In genomic region chr8:3536053-3536841, GRCm38 (mm10) we compare ENCODE assay signal across 9 mouse cellular contexts. TPM values are rescaled to one million over a fixed set of nuclear protein-coding genes. Genes with fewer than 3 reads are reported as not detected.
DNase-seq lines count a peak whose midpoint lies in the region; ATAC-seq lines count a peak whose summit lies in the region.
"Had no signal": no experiment of that assay in that cellular context is flagged by ENCODE, and none has a peak within 500 bp of the region (broad histone marks: within the 10 kb centered on the region; RNA-seq: fewer than 3 reads in every experiment).

No protein-coding gene starts in this region.

- H3K4me3 ChIP-seq in liver, embryonic 13.5 days (replicated peaks) = no peak overlapping the region
- H3K4me3 ChIP-seq: heart, adult 2 months had no signal

- H3K27ac ChIP-seq in liver, embryonic 13.5 days = peak overlapping the region; percentile 55; the same call in 1 of the 2 replicates
- H3K27ac ChIP-seq: heart, adult 2 months had no signal

- H3K36me3 ChIP-seq in liver, embryonic 13.5 days = peaks cover 77% of the 10 kb centered on the region

- DNase-seq in testis, postnatal 10 days (ENCODE audit: low spot score) = peak; percentile 59
- DNase-seq in testis, postnatal 14 days (ENCODE audit: low spot score) = no peak
- DNase-seq in c-Kit-negative CD71-positive TER-119-positive erythroid progenitor cells, embryonic 14.5 days (ENCODE audit: low read depth, low spot score) = peak; percentile 72
- peak; percentile 73 for DNase-seq in liver, embryonic 13.5 days
- peak; percentile 19 for DNase-seq in thymus, postnatal 25 days
- DNase-seq in layer of hippocampus, postnatal 36 days = no peak
- DNase-seq in adrenal gland, adult (ENCODE audit: inconsistent age in 2 of 2, low spot score in 1 of 2) = no peak
- DNase-seq in gastrocnemius, adult 8-10 months (ENCODE audit: low spot score in 2 of 2) = no peak

- H3K9me3 ChIP-seq in liver, embryonic 13.5 days (replicated peaks) = no peaks in the 10 kb centered on the region

- H3K27me3 ChIP-seq in liver, embryonic 13.5 days = no peaks in the 10 kb centered on the region

- ATAC-seq in liver, embryonic 13.5 days (ENCODE audit: low read depth) = peak; percentile 87

- H3K4me1 ChIP-seq in liver, embryonic 13.5 days (replicated peaks) = peaks cover 17% of the 10 kb centered on the region

- peak overlapping the region; percentile 45 for H3K4me2 ChIP-seq in liver, embryonic 13.5 days

- peak overlapping the region; percentile 17; the same call in 1 of the 2 replicates for H3K9ac ChIP-seq in liver, embryonic 13.5 days

- 48% methylated on average over 15 of the region's 15 CpGs for WGBS in liver, embryonic 13.5 days (ENCODE audit: insufficient replicate concordance)

RNA-seq across cellular contexts. Expression of gene Pnpla6, which starts 21.1 kb away (rescaled TPM):
- 10.6 and 12.4 TPM in 2 replicates for polyA plus RNA-seq in liver, embryonic 13.5 days (2015; fragmentation: Nextera tagmentation; extraction: Ambion mirVana)
- total RNA-seq in layer of hippocampus, postnatal 36 days (2021) = 10 to 100 TPM; 75.3 to 87.4 TPM
- total RNA-seq in gastrocnemius, adult 8-10 months (2022) = 1 to 10 TPM; 5.8 to 9.8 (median 7.9) TPM

RNA-seq across cellular contexts. Expression of gene C330021F23Rik, which starts 31.5 kb away (rescaled TPM):
- 2.5 and 2.8 TPM in 2 replicates for polyA plus RNA-seq in liver, embryonic 13.5 days (2015; fragmentation: Nextera tagmentation; extraction: Ambion mirVana)
- total RNA-seq in layer of hippocampus, postnatal 36 days (2021) = not detected
- total RNA-seq in gastrocnemius, adult 8-10 months (2022) = not detected
- polyA plus RNA-seq: heart, adult 2 months had no signal

RNA-seq across cellular contexts. Expression of gene Mcoln1, which starts 36.0 kb away (rescaled TPM):
- polyA plus RNA-seq in liver, embryonic 13.5 days (2015; fragmentation: Nextera tagmentation; extraction: Ambion mirVana) = 19.8 and 19.9 TPM in 2 replicates
- total RNA-seq in layer of hippocampus, postnatal 36 days (2021) = 10 to 100 TPM; 78.4 to 86.6 TPM
- 10 to 100 TPM; 21.5 to 23.2 (median 22.0) TPM for total RNA-seq in gastrocnemius, adult 8-10 months (2022)

RNA-seq across cellular contexts. Expression of gene Zfp358, which starts 43.3 kb away (rescaled TPM):
- 4.4 and 5.2 TPM in 2 replicates for polyA plus RNA-seq in liver, embryonic 13.5 days (2015; fragmentation: Nextera tagmentation; extraction: Ambion mirVana)
- 10 to 100 TPM; 28.1 to 31.7 TPM for total RNA-seq in layer of hippocampus, postnatal 36 days (2021)
- total RNA-seq in gastrocnemius, adult 8-10 months (2022) = 10 to 100 TPM; 39.0 to 44.5 (median 41.3) TPM

RNA-seq across cellular contexts. Expression of gene Camsap3, which starts 50.8 kb away (rescaled TPM):
- polyA plus RNA-seq in liver, embryonic 13.5 days (2015; fragmentation: Nextera tagmentation; extraction: Ambion mirVana) = 1.3 and 1.4 TPM in 2 replicates
- total RNA-seq in layer of hippocampus, postnatal 36 days (2021) = 10 to 100 TPM; 34.4 to 41.0 TPM
- total RNA-seq in gastrocnemius, adult 8-10 months (2022) = under 1 TPM; 0.12 to 0.46 (median 0.24) TPM

Comparison
In these comparisons a context has a peak if more than half of its experiments do, and no peak if none do; other contexts are left out.
1. DNase-seq: peak in testis, postnatal 10 days (single experiment), c-Kit-negative CD71-positive TER-119-positive erythroid progenitor cells, embryonic 14.5 days (single experiment), liver, embryonic 13.5 days (single experiment) and thymus, postnatal 25 days (single experiment); none in testis, postnatal 14 days (single experiment), layer of hippocampus, postnatal 36 days (0 of 2), adrenal gland, adult (0 of 2) and gastrocnemius, adult 8-10 months (0 of 2).
2. RNA of gene Pnpla6, which starts 21.1 kb away (total RNA-seq): 75.3 to 87.4 TPM in layer of hippocampus, postnatal 36 days; 5.8 to 9.8 TPM in gastrocnemius, adult 8-10 months; every median in the first group is over 4 times any median in the second.